Mouse (Mus musculus): ENCODE data around the gene Gnb1l. TPM values are rescaled to one million over a fixed set of nuclear protein-coding genes. Genes with fewer than 3 reads are reported as not detected.
A peak's percentile ranks its signal among the peaks of the same experiment; 100 is the strongest.
"Not testable (repeated sequence)": the region's sequence is repeated elsewhere in the genome, so short reads cannot be mapped to it uniquely, and the experiment has no call there.

Gnb1l gene
- polyA plus RNA-seq, 1 experiment from 2014 or later, result 16.0 TPM

GRCm38 (mm10) chr16:18518091-18518490 is 19.6 kb downstream of the Gnb1l start:
- Histone ChIP-seq H3K4me3 (no peak overlapping the region), H3K27ac (replicated peaks) (no peak overlapping the region), H3K27me3 (ENCODE audit: low read depth, poor library complexity, severe bottlenecking) (no peaks in the 10 kb centered on the region), H3K9me3 (replicated peaks) (no peaks in the 10 kb centered on the region), H3K36me3 (no peaks in the 10 kb centered on the region), H3K4me1 (0 out of 2 replicates have a peak, but pooled peaks cover 2% of the 10 kb centered on the region)
- DNase-seq (ENCODE audit: low spot score), result no peak

- Histone ChIP-seq H3K9me3 (replicated peaks) (no peaks in the 10 kb centered on the region), H3K4me1 (no peaks in the 10 kb centered on the region), H3K27me3 (ENCODE audit: low read depth, poor library complexity, severe bottlenecking) (no peaks in the 10 kb centered on the region), H3K27ac (replicated peaks) (no peak overlapping the region), H3K36me3 (no peaks in the 10 kb centered on the region), H3K4me3 (no peak overlapping the region)
- 92% methylated on average over 8 of the region's 8 CpGs for WGBS
- no peak for DNase-seq (ENCODE audit: low spot score)
Observed at GRCm38 (mm10) chr16:18523563-18524245, 25.2 kb downstream of the Gnb1l start.

- Histone ChIP-seq H3K27ac (replicated peaks) (no peak overlapping the region), H3K36me3 (no peaks in the 10 kb centered on the region), H3K27me3 (ENCODE audit: low read depth, poor library complexity, severe bottlenecking) (no peaks in the 10 kb centered on the region), H3K4me1 (no peaks in the 10 kb centered on the region), H3K4me3 (no peak overlapping the region), H3K9me3 (replicated peaks) (peaks cover 8% of the 10 kb centered on the region)
- no peak for DNase-seq (ENCODE audit: low spot score)
- 84% methylated on average over 5 of the region's 5 CpGs for WGBS
Observed at GRCm38 (mm10) chr16:18528656-18529055, 30.1 kb downstream of the Gnb1l start.

GRCm38 (mm10) chr16:18533061-18533460 is 34.5 kb downstream of the Gnb1l start:
- not testable (repeated sequence) for H3K9me3 ChIP-seq (replicated peaks); DNase-seq (ENCODE audit: low spot score); H3K27ac ChIP-seq (replicated peaks); H3K36me3 ChIP-seq; H3K4me1 ChIP-seq; H3K4me3 ChIP-seq; H3K27me3 ChIP-seq (ENCODE audit: low read depth, poor library complexity, severe bottlenecking)
- WGBS, result 92% methylated on average over 7 of the region's 7 CpGs

GRCm38 (mm10) chr16:18537407-18537990 is 39.0 kb downstream of the Gnb1l start:
- H3K4me3 ChIP-seq, result no peak overlapping the region
- no peak overlapping the region for H3K27ac ChIP-seq (replicated peaks)
- H3K36me3 ChIP-seq, result no peaks in the 10 kb centered on the region
- no peaks in the 10 kb centered on the region for H3K9me3 ChIP-seq (replicated peaks)
- no peaks in the 10 kb centered on the region for H3K27me3 ChIP-seq (ENCODE audit: low read depth, poor library complexity, severe bottlenecking)
- no peak for DNase-seq (ENCODE audit: low spot score)
- H3K4me1 ChIP-seq, result 0 out of 2 replicates have a peak, but pooled peaks cover 5% of the 10 kb centered on the region
- WGBS, result 83% methylated on average over 3 of the region's 3 CpGs

GRCm38 (mm10) chr16:18539281-18539680 is 40.8 kb downstream of the Gnb1l start:
- H3K27ac ChIP-seq (replicated peaks), result no peak overlapping the region

GRCm38 (mm10) chr16:18543151-18543829 is 44.8 kb downstream of the Gnb1l start:
- H3K4me1 ChIP-seq, result peaks cover 7% of the 10 kb centered on the region; the same call in 1 of the 2 replicates
- no peak for DNase-seq (ENCODE audit: low spot score)
- H3K27me3 ChIP-seq (ENCODE audit: low read depth, poor library complexity, severe bottlenecking), result no peaks in the 10 kb centered on the region
- H3K36me3 ChIP-seq, result no peaks in the 10 kb centered on the region
- no peaks in the 10 kb centered on the region for H3K9me3 ChIP-seq (replicated peaks)
- no peak overlapping the region; the same call in 1 of the 2 replicates for H3K27ac ChIP-seq (replicated peaks)
- no peak overlapping the region for H3K4me3 ChIP-seq
- 73% methylated on average over 8 of the region's 8 CpGs for WGBS

More at GRCm38 (mm10) chr16:18539281-18539680, 40.8 kb downstream of the Gnb1l start:
- Histone ChIP-seq H3K4me1 (peaks cover 7% of the 10 kb centered on the region; the same call in 1 of the 2 replicates), H3K27me3 (ENCODE audit: low read depth, poor library complexity, severe bottlenecking) (no peaks in the 10 kb centered on the region), H3K36me3 (no peaks in the 10 kb centered on the region), H3K9me3 (replicated peaks) (no peaks in the 10 kb centered on the region), H3K4me3 (no peak overlapping the region)
- WGBS, result 85% methylated on average over 6 of the region's 6 CpGs
- DNase-seq (ENCODE audit: low spot score), result no peak

GRCm38 (mm10) chr16:18547891-18548290 is 49.4 kb downstream of the Gnb1l start:
- Histone ChIP-seq H3K36me3 (no peaks in the 10 kb centered on the region), H3K27ac (replicated peaks) (no peak overlapping the region), H3K9me3 (replicated peaks) (no peaks in the 10 kb centered on the region), H3K4me3 (no peak overlapping the region), H3K4me1 (peaks cover 19% of the 10 kb centered on the region), H3K27me3 (ENCODE audit: low read depth, poor library complexity, severe bottlenecking) (peaks cover 5% of the 10 kb centered on the region; the same call in 1 of the 2 replicates)
- no peak for DNase-seq (ENCODE audit: low spot score)
- WGBS, result 85% methylated on average over 5 of the region's 5 CpGs

- Histone ChIP-seq H3K9me3 (replicated peaks) (no peaks in the 10 kb centered on the region), H3K4me3 (no peak overlapping the region), H3K4me1 (peaks cover 16% of the 10 kb centered on the region), H3K36me3 (no peaks in the 10 kb centered on the region), H3K27ac (replicated peaks) (peak overlapping the region; percentile 17; the same call in 1 of the 2 replicates), H3K27me3 (ENCODE audit: low read depth, poor library complexity, severe bottlenecking) (peaks cover 5% of the 10 kb centered on the region; the same call in 1 of the 2 replicates)
- DNase-seq (ENCODE audit: low spot score), result no peak
- 51% methylated on average over 9 of the region's 9 CpGs for WGBS
Observed at GRCm38 (mm10) chr16:18551604-18552003, 53.1 kb downstream of the Gnb1l start.

- no peak overlapping the region for H3K4me3 ChIP-seq
- no peaks in the 10 kb centered on the region for H3K9me3 ChIP-seq (replicated peaks)
- peaks cover 5% of the 10 kb centered on the region; the same call in 1 of the 2 replicates for H3K27me3 ChIP-seq (ENCODE audit: low read depth, poor library complexity, severe bottlenecking)
- peak overlapping the region; percentile 17; the same call in 1 of the 2 replicates for H3K27ac ChIP-seq (replicated peaks)
- WGBS, result 82% methylated on average over 11 of the region's 11 CpGs
- DNase-seq (ENCODE audit: low spot score), result no peak
- no peaks in the 10 kb centered on the region for H3K36me3 ChIP-seq
- H3K4me1 ChIP-seq, result peaks cover 16% of the 10 kb centered on the region
Observed at GRCm38 (mm10) chr16:18552106-18552710, 53.7 kb downstream of the Gnb1l start.

- peaks cover 16% of the 10 kb centered on the region for H3K4me1 ChIP-seq
- DNase-seq (ENCODE audit: low spot score), result no peak
- no peak overlapping the region for H3K27ac ChIP-seq (replicated peaks)
- H3K9me3 ChIP-seq (replicated peaks), result no peaks in the 10 kb centered on the region
- WGBS, result 56% methylated on average over 2 of the region's 2 CpGs
- H3K4me3 ChIP-seq, result no peak overlapping the region
- H3K27me3 ChIP-seq (ENCODE audit: low read depth, poor library complexity, severe bottlenecking), result peaks cover 5% of the 10 kb centered on the region; the same call in 1 of the 2 replicates
- H3K36me3 ChIP-seq, result no peaks in the 10 kb centered on the region
Observed at GRCm38 (mm10) chr16:18554721-18555120, 56.2 kb downstream of the Gnb1l start.

GRCm38 (mm10) chr16:18555235-18555935 is 56.9 kb downstream of the Gnb1l start:
- Histone ChIP-seq H3K4me1 (peaks cover 16% of the 10 kb centered on the region), H3K27ac (replicated peaks) (no peak overlapping the region), H3K9me3 (replicated peaks) (no peaks in the 10 kb centered on the region), H3K27me3 (ENCODE audit: low read depth, poor library complexity, severe bottlenecking) (peaks cover 5% of the 10 kb centered on the region; the same call in 1 of the 2 replicates), H3K4me3 (no peak overlapping the region), H3K36me3 (no peaks in the 10 kb centered on the region)
- WGBS, result 69% methylated on average over 17 of the region's 17 CpGs
- DNase-seq (ENCODE audit: low spot score), result peak; percentile 50

All from midbrain, embryonic 10.5 days (tissue).